Mouse (Mus musculus): ENCODE measurements around the gene Skor1. TPM values are rescaled to one million over a fixed set of nuclear protein-coding genes. Genes with fewer than 3 reads are reported as not detected.

Skor1 gene
- polyA plus RNA-seq, 1 experiment from 2014 or later = not detected

- Histone ChIP-seq H3K4me2 (peak overlapping the region; percentile 86), H3K27ac (ENCODE audit: low read depth, low read length) (peak overlapping the region; percentile 62), H3K9ac (ENCODE audit: low read depth, low read length) (peak overlapping the region; percentile 72), H3K4me1 (replicated peaks; ENCODE audit: control insufficient read depth, insufficient read depth, low read length) (peaks cover 12% of the 10 kb centered on the region), H3K27me3 (replicated peaks; ENCODE audit: control insufficient read depth, insufficient read depth, low read length) (peaks cover 48% of the 10 kb centered on the region), H3K36me3 (ENCODE audit: control insufficient read depth, insufficient read depth, low read length) (no peaks in the 10 kb centered on the region), H3K9me3 (ENCODE audit: control insufficient read depth, low read length) (no peaks in the 10 kb centered on the region), H3K4me3 (ENCODE audit: low read depth, low read length) (peak overlapping the region; percentile 63)
- WGBS = 1% methylated on average over 48 of the region's 48 CpGs
- DNase-seq (ENCODE audit: low spot score) = peak; percentile 91
- ATAC-seq (replicated peaks; ENCODE audit: low FRiP score) = peak; percentile 100
Observed at GRCm38 (mm10) chr9:63132673-63133601, 15.8 kb downstream of the Skor1 start.

GRCm38 (mm10) chr9:63131957-63132602 is 16.7 kb downstream of the Skor1 start:
- ATAC-seq (replicated peaks; ENCODE audit: low FRiP score) (peak; percentile 21), DNase-seq (ENCODE audit: low spot score) (no peak)
- H3K27me3 ChIP-seq (replicated peaks; ENCODE audit: control insufficient read depth, insufficient read depth, low read length) = peaks cover 40% of the 10 kb centered on the region

DNA sequence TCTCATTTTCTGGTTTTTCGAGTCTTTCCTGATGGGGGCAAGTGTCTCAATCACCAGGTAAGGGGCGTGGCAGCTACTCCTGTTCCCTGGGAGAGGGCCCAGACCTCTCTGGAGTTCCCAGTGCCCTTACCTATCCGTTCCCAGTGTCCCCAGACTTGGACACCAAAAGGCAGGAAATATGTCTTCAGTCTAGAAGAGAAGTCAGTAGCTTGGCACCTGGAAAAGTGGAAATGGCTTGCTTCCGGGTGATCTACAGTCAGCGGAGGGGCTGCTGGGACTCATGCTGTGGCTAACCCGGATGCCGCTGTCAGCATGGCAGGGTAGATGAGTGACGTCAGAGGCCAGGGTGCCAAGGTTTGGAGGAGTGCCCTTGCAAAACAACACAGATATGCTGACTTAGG is 19.1 kb downstream of the Skor1 start:
- H3K4me2 ChIP-seq = no peak overlapping the region
- H3K4me1 ChIP-seq (replicated peaks; ENCODE audit: control insufficient read depth, insufficient read depth, low read length) = peaks cover 9% of the 10 kb centered on the region
- DNase-seq (ENCODE audit: low spot score) = no peak
- no peaks in the 10 kb centered on the region for H3K9me3 ChIP-seq (ENCODE audit: control insufficient read depth, low read length)
- peaks cover 17% of the 10 kb centered on the region for H3K27me3 ChIP-seq (replicated peaks; ENCODE audit: control insufficient read depth, insufficient read depth, low read length)
- no peak for ATAC-seq (replicated peaks; ENCODE audit: low FRiP score)
- H3K9ac ChIP-seq (ENCODE audit: low read depth, low read length) = no peak overlapping the region
- WGBS = 69% methylated on average over 8 of the region's 8 CpGs
- no peak overlapping the region for H3K27ac ChIP-seq (ENCODE audit: low read depth, low read length)
- no peaks in the 10 kb centered on the region for H3K36me3 ChIP-seq (ENCODE audit: control insufficient read depth, insufficient read depth, low read length)
- H3K4me3 ChIP-seq (ENCODE audit: low read depth, low read length) = no peak overlapping the region

More at GRCm38 (mm10) chr9:63131957-63132602, 16.7 kb downstream of the Skor1 start:
- Histone ChIP-seq H3K4me2 (peak overlapping the region; percentile 86), H3K4me1 (replicated peaks; ENCODE audit: control insufficient read depth, insufficient read depth, low read length) (peaks cover 12% of the 10 kb centered on the region), H3K36me3 (ENCODE audit: control insufficient read depth, insufficient read depth, low read length) (no peaks in the 10 kb centered on the region), H3K9ac (ENCODE audit: low read depth, low read length) (peak overlapping the region; percentile 72), H3K9me3 (ENCODE audit: control insufficient read depth, low read length) (no peaks in the 10 kb centered on the region), H3K27ac (ENCODE audit: low read depth, low read length) (peak overlapping the region; percentile 62; the same call in 1 of the 2 replicates), H3K4me3 (ENCODE audit: low read depth, low read length) (peak overlapping the region; percentile 63)
- 5% methylated on average over 28 of the region's 28 CpGs for WGBS

- ATAC-seq (replicated peaks; ENCODE audit: low FRiP score) (peak; percentile 10; the same call in 1 of the 2 replicates), DNase-seq (ENCODE audit: low spot score) (no peak)
- Histone ChIP-seq H3K4me3 (ENCODE audit: low read depth, low read length) (peak overlapping the region; percentile 55; the same call in 1 of the 2 replicates), H3K4me1 (replicated peaks; ENCODE audit: control insufficient read depth, insufficient read depth, low read length) (peaks cover 8% of the 10 kb centered on the region; the same call in 1 of the 2 replicates), H3K27me3 (replicated peaks; ENCODE audit: control insufficient read depth, insufficient read depth, low read length) (no peaks in the 10 kb centered on the region), H3K9me3 (ENCODE audit: control insufficient read depth, low read length) (no peaks in the 10 kb centered on the region), H3K4me2 (peak overlapping the region; percentile 88), H3K27ac (ENCODE audit: low read depth, low read length) (no peak overlapping the region), H3K9ac (ENCODE audit: low read depth, low read length) (peak overlapping the region; percentile 7; the same call in 1 of the 2 replicates), H3K36me3 (ENCODE audit: control insufficient read depth, insufficient read depth, low read length) (no peaks in the 10 kb centered on the region)
- WGBS = 22% methylated on average over 9 of the region's 9 CpGs
Observed at GRCm38 (mm10) chr9:63124512-63124911, 24.2 kb downstream of the Skor1 start.

- 7% methylated on average over 30 of the region's 30 CpGs for WGBS
- DNase-seq (ENCODE audit: low spot score) = peak; percentile 87
- H3K27ac ChIP-seq (ENCODE audit: low read depth, low read length) = no peak overlapping the region
Observed at GRCm38 (mm10) chr9:63123451-63124438, 25.0 kb downstream of the Skor1 start.

GRCm38 (mm10) chr9:63122161-63122833 is 26.5 kb downstream of the Skor1 start:
- no peak for DNase-seq (ENCODE audit: low spot score)
- Histone ChIP-seq H3K4me3 (ENCODE audit: low read depth, low read length) (no peak overlapping the region), H3K9me3 (ENCODE audit: control insufficient read depth, low read length) (no peaks in the 10 kb centered on the region), H3K4me2 (no peak overlapping the region), H3K36me3 (ENCODE audit: control insufficient read depth, insufficient read depth, low read length) (no peaks in the 10 kb centered on the region), H3K27me3 (replicated peaks; ENCODE audit: control insufficient read depth, insufficient read depth, low read length) (no peaks in the 10 kb centered on the region), H3K27ac (ENCODE audit: low read depth, low read length) (no peak overlapping the region), H3K9ac (ENCODE audit: low read depth, low read length) (no peak overlapping the region), H3K4me1 (replicated peaks; ENCODE audit: control insufficient read depth, insufficient read depth, low read length) (peaks cover 8% of the 10 kb centered on the region; the same call in 1 of the 2 replicates)
- ATAC-seq (replicated peaks; ENCODE audit: low FRiP score) = no peak
- 74% methylated on average over 8 of the region's 8 CpGs for WGBS

More at GRCm38 (mm10) chr9:63123451-63124438, 25.0 kb downstream of the Skor1 start:
- Histone ChIP-seq H3K9me3 (ENCODE audit: control insufficient read depth, low read length) (no peaks in the 10 kb centered on the region), H3K27me3 (replicated peaks; ENCODE audit: control insufficient read depth, insufficient read depth, low read length) (no peaks in the 10 kb centered on the region), H3K9ac (ENCODE audit: low read depth, low read length) (peak overlapping the region; percentile 65), H3K4me3 (ENCODE audit: low read depth, low read length) (peak overlapping the region; percentile 55), H3K4me2 (peak overlapping the region; percentile 88), H3K4me1 (replicated peaks; ENCODE audit: control insufficient read depth, insufficient read depth, low read length) (peaks cover 8% of the 10 kb centered on the region; the same call in 1 of the 2 replicates), H3K36me3 (ENCODE audit: control insufficient read depth, insufficient read depth, low read length) (no peaks in the 10 kb centered on the region)
- peak; percentile 90 for ATAC-seq (replicated peaks; ENCODE audit: low FRiP score)

- ATAC-seq (replicated peaks; ENCODE audit: low FRiP score) = no peak
- Histone ChIP-seq H3K27ac (ENCODE audit: low read depth, low read length) (no peak overlapping the region), H3K4me1 (replicated peaks; ENCODE audit: control insufficient read depth, insufficient read depth, low read length) (no peaks in the 10 kb centered on the region), H3K9me3 (ENCODE audit: control insufficient read depth, low read length) (no peaks in the 10 kb centered on the region), H3K9ac (ENCODE audit: low read depth, low read length) (no peak overlapping the region), H3K4me2 (no peak overlapping the region), H3K4me3 (ENCODE audit: low read depth, low read length) (no peak overlapping the region), H3K27me3 (replicated peaks; ENCODE audit: control insufficient read depth, insufficient read depth, low read length) (no peaks in the 10 kb centered on the region), H3K36me3 (ENCODE audit: control insufficient read depth, insufficient read depth, low read length) (no peaks in the 10 kb centered on the region)
- no peak for DNase-seq (ENCODE audit: low spot score)
- 69% methylated on average over 5 of the region's 5 CpGs for whole genome bisulfite sequencing
Observed at GRCm38 (mm10) chr9:63118385-63118784, 30.4 kb downstream of the Skor1 start.

Measured in liver, embryonic 11.5 days (tissue).